Mouse (Mus musculus): ENCODE measurements at regions not wholly inside any gene's neighbourhood (a gene's known extent, or its start where the extent isn't known, plus 50 kb on each side); places are given as distances from the start of the nearest gene placed in this dataset.
"Not testable (repeated sequence)": the region's sequence is repeated elsewhere in the genome, so short reads cannot be mapped to it uniquely, and the experiment has no call there.

DNA sequence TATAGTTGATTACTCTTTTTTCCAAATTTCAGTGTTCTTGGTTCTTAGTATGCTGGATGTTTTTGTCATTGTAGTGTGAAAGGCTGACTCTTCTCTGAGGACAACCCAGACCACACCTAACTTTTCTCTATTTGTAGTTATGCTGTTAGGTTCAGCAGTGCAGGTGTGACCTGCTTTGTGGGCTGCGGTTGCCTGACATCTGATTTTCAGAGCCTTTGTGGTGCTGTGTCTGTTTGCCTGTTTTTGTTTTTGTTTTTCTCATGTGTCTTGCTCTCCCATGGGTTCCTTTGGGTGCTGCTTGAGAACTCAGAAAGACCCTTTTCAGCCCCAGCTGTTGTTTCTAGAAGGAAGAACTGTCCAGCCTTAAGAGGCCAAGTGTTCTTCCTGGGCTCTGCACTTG lies 52.0 kb upstream of the Trpm1 start:
- TF ChIP-seq CTCF (IDR thresholded peaks at IDR 0.05; ENCODE audit: borderline replicate concordance, insufficient read depth, low read depth, low read length) (no peak), POLR2A (IDR thresholded peaks at IDR 0.05; ENCODE audit: borderline replicate concordance, insufficient read depth, low read length) (no peak)
- Histone ChIP-seq H3K27me3 (ENCODE audit: control insufficient read depth, insufficient read depth, low read length) (no peaks in the 10 kb centered on the region), H3K4me1 (ENCODE audit: control insufficient read depth, insufficient read depth, low read length) (no peaks in the 10 kb centered on the region), H3K27ac (ENCODE audit: insufficient read depth, low read length) (no peak overlapping the region), H3K4me3 (replicated peaks; ENCODE audit: insufficient read depth, low read depth, low read length) (no peak overlapping the region)
- 94% methylated on average over 1 of the region's 1 CpGs for WGBS
- no peak for DNase-seq

GRCm38 (mm10) chr7:64099606-64100005 lies 54.0 kb upstream of the Trpm1 start:
- WGBS = 95% methylated on average over 3 of the region's 3 CpGs
- H3K4me3 ChIP-seq (replicated peaks; ENCODE audit: insufficient read depth, low read depth, low read length) = no peak overlapping the region
- H3K4me1 ChIP-seq (ENCODE audit: control insufficient read depth, insufficient read depth, low read length) = no peaks in the 10 kb centered on the region

GRCm38 (mm10) chr7:64090067-64090466 lies 63.6 kb upstream of the Trpm1 start:
- no peak for DNase-seq
- TF ChIP-seq CTCF (IDR thresholded peaks at IDR 0.05; ENCODE audit: borderline replicate concordance, insufficient read depth, low read depth, low read length) (no peak), POLR2A (IDR thresholded peaks at IDR 0.05; ENCODE audit: borderline replicate concordance, insufficient read depth, low read length) (no peak)
- H3K27ac ChIP-seq (ENCODE audit: insufficient read depth, low read length) = no peak overlapping the region
- H3K27me3 ChIP-seq (ENCODE audit: control insufficient read depth, insufficient read depth, low read length) = no peaks in the 10 kb centered on the region
- 79% methylated on average over 1 of the region's 1 CpGs for WGBS
- no peak overlapping the region for H3K4me3 ChIP-seq (replicated peaks; ENCODE audit: insufficient read depth, low read depth, low read length)
- no peaks in the 10 kb centered on the region for H3K4me1 ChIP-seq (ENCODE audit: control insufficient read depth, insufficient read depth, low read length)

More at GRCm38 (mm10) chr7:64099606-64100005, 54.0 kb upstream of the Trpm1 start:
- no peak overlapping the region for H3K27ac ChIP-seq (ENCODE audit: insufficient read depth, low read length)
- no peaks in the 10 kb centered on the region for H3K27me3 ChIP-seq (ENCODE audit: control insufficient read depth, insufficient read depth, low read length)
- DNase-seq = no peak
- TF ChIP-seq POLR2A (IDR thresholded peaks at IDR 0.05; ENCODE audit: borderline replicate concordance, insufficient read depth, low read length) (no peak), CTCF (IDR thresholded peaks at IDR 0.05; ENCODE audit: borderline replicate concordance, insufficient read depth, low read depth, low read length) (no peak)

DNA sequence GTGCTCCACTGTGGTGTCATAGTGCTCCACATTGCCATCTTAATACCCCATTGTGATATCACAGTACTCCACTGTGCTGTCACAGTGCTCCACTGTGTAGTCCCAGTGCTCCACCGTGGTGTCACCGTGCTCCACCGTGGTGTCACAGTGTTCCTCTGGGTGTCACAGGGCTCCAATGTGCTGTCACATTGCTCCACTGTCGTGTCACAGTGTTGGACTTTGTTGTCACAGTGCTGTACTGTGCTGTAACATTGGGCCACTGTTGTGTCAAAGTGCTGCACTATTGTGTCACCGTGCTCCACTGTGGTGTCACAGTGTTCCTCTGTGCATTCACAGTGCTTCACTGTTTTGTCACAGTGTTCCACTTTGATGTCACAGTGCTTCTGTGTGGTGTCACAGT lies 64.6 kb upstream of the Trpm1 start:
- Histone ChIP-seq H3K27me3 (ENCODE audit: control insufficient read depth, insufficient read depth, low read length) (no peaks in the 10 kb centered on the region), H3K27ac (ENCODE audit: insufficient read depth, low read length) (no peak overlapping the region), H3K4me3 (replicated peaks; ENCODE audit: insufficient read depth, low read depth, low read length) (no peak overlapping the region), H3K4me1 (ENCODE audit: control insufficient read depth, insufficient read depth, low read length) (no peaks in the 10 kb centered on the region)
- no peak for DNase-seq
- no peak for TF ChIP-seq POLR2A (IDR thresholded peaks at IDR 0.05; ENCODE audit: borderline replicate concordance, insufficient read depth, low read length)
- TF ChIP-seq CTCF (IDR thresholded peaks at IDR 0.05; ENCODE audit: borderline replicate concordance, insufficient read depth, low read depth, low read length) = no peak
- WGBS = 87% methylated on average over 5 of the region's 5 CpGs

DNA sequence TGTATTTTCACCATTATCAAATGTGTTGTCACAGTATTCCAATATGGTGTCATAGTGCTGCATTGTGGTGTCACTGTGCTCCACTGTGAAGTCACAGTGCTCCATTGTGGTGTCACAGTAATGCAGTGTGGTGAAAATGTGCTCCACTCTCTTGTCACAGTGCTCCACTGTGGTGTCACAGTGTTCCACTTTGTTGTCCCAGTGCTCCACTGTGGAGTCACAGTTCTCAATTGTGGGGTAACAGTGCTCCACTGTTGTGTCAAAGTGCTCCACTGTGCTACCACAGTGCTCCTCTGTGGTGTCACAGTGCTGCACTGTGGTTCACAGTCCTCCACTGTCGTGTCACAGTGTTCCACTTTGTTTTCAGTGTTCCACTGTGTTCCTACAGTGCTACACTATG lies 69.7 kb upstream of the Trpm1 start:
- 70% methylated on average over 1 of the region's 1 CpGs for WGBS
- not testable (repeated sequence) for H3K4me1 ChIP-seq (ENCODE audit: control insufficient read depth, insufficient read depth, low read length); H3K4me3 ChIP-seq (replicated peaks; ENCODE audit: insufficient read depth, low read depth, low read length); DNase-seq; H3K27me3 ChIP-seq (ENCODE audit: control insufficient read depth, insufficient read depth, low read length); H3K27ac ChIP-seq (ENCODE audit: insufficient read depth, low read length)

DNA sequence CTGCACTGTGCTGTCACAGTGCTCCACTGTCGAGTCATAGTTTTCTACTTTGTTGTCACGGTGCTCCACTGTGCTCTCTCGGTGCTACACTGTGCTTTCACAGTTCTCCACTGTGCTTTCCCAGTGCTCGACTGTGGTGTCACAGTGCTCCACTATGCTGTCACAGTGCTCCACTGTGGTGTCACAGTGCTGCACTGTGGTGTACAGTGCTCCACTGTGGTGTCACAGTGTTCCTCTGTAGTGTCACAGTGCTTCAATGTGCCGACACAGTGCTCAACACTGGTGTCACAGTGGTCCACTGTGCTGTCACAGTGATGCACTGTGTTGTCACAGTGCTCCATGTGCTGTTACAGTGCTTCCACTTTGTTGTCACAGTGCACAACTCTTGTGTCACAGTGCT lies 71.0 kb upstream of the Trpm1 start:
- TF ChIP-seq CTCF (IDR thresholded peaks at IDR 0.05; ENCODE audit: borderline replicate concordance, insufficient read depth, low read depth, low read length) (no peak), POLR2A (IDR thresholded peaks at IDR 0.05; ENCODE audit: borderline replicate concordance, insufficient read depth, low read length) (no peak)
- Histone ChIP-seq H3K4me1 (ENCODE audit: control insufficient read depth, insufficient read depth, low read length) (no peaks in the 10 kb centered on the region), H3K27me3 (ENCODE audit: control insufficient read depth, insufficient read depth, low read length) (no peaks in the 10 kb centered on the region), H3K4me3 (replicated peaks; ENCODE audit: insufficient read depth, low read depth, low read length) (no peak overlapping the region), H3K27ac (ENCODE audit: insufficient read depth, low read length) (no peak overlapping the region)
- no peak for DNase-seq
- WGBS = 83% methylated on average over 5 of the region's 5 CpGs

DNA sequence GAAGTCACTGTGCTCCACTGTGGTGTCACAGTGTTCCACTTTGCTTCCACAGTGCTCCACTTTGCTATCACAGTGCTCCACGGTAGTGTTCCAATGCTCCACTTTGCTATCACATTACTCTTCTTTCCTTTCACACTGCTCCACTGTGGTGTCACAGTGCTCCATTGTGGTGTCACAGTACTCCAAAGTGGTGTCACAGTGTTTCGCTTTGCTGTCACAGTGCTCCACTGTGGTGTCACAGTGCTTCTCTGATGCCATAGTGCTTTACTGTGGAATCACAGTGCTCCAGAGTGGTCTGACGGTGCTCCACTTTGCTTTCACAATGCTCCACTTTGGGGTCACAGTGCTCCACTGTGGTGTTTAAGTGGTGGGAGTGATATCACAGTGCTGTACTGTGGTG lies 71.4 kb upstream of the Trpm1 start:
- H3K4me1 ChIP-seq (ENCODE audit: control insufficient read depth, insufficient read depth, low read length) = no peaks in the 10 kb centered on the region
- no peak for DNase-seq
- no peak overlapping the region for H3K27ac ChIP-seq (ENCODE audit: insufficient read depth, low read length)
- H3K27me3 ChIP-seq (ENCODE audit: control insufficient read depth, insufficient read depth, low read length) = no peaks in the 10 kb centered on the region
- TF ChIP-seq CTCF (IDR thresholded peaks at IDR 0.05; ENCODE audit: borderline replicate concordance, insufficient read depth, low read depth, low read length) = no peak
- no peak for TF ChIP-seq POLR2A (IDR thresholded peaks at IDR 0.05; ENCODE audit: borderline replicate concordance, insufficient read depth, low read length)
- no peak overlapping the region for H3K4me3 ChIP-seq (replicated peaks; ENCODE audit: insufficient read depth, low read depth, low read length)
- 94% methylated on average over 3 of the region's 3 CpGs for WGBS

DNA sequence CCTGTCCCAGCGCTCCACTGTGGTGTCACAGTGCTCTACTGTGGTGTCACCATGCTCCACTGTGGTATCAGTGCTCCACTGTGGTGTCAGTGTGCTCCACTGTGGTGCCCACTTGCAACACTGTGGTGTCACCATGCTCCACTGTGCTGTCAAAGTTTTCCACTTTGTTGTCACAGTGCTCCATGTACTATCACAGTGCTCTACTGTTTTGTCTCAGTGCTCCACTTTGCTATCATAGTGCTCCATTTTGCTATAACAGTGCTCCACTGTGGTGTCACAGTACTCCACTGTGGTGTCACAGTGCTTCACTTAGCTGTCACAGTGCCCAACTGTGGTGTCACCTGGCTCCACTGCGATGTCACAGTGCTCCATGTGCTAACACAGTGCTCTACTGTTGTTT lies 72.0 kb upstream of the Trpm1 start:
- no peak for TF ChIP-seq POLR2A (IDR thresholded peaks at IDR 0.05; ENCODE audit: borderline replicate concordance, insufficient read depth, low read length)
- no peak for TF ChIP-seq CTCF (IDR thresholded peaks at IDR 0.05; ENCODE audit: borderline replicate concordance, insufficient read depth, low read depth, low read length)
- H3K4me1 ChIP-seq (ENCODE audit: control insufficient read depth, insufficient read depth, low read length) = no peaks in the 10 kb centered on the region
- no peak overlapping the region for H3K27ac ChIP-seq (ENCODE audit: insufficient read depth, low read length)
- DNase-seq = no peak
- no peak overlapping the region for H3K4me3 ChIP-seq (replicated peaks; ENCODE audit: insufficient read depth, low read depth, low read length)
- H3K27me3 ChIP-seq (ENCODE audit: control insufficient read depth, insufficient read depth, low read length) = no peaks in the 10 kb centered on the region
- 64% methylated on average over 2 of the region's 2 CpGs for WGBS

DNA sequence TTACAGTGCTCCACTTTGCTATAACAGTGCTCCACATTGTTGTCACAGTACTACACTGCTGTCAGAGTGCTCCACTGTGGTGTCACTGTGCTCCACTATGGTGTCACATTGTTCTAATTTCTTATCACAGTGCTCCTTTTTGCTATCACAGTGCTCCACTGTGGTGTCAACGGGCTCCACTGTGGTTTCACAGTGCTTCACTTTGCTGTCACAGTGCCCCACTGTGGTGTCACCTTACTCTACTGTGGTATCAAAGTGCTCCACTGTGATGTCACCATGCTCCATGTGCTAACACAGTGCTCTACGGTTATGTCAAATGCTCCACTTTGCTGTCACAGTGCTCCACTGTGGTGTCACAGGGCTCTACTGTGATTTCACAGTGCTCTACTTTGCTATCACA lies 72.6 kb upstream of the Trpm1 start:
- Histone ChIP-seq H3K4me3 (replicated peaks; ENCODE audit: insufficient read depth, low read depth, low read length) (no peak overlapping the region), H3K27me3 (ENCODE audit: control insufficient read depth, insufficient read depth, low read length) (no peaks in the 10 kb centered on the region), H3K27ac (ENCODE audit: insufficient read depth, low read length) (no peak overlapping the region), H3K4me1 (ENCODE audit: control insufficient read depth, insufficient read depth, low read length) (no peaks in the 10 kb centered on the region)
- DNase-seq = no peak
- WGBS = 86% methylated on average over 2 of the region's 2 CpGs
- TF ChIP-seq POLR2A (IDR thresholded peaks at IDR 0.05; ENCODE audit: borderline replicate concordance, insufficient read depth, low read length) (no peak), CTCF (IDR thresholded peaks at IDR 0.05; ENCODE audit: borderline replicate concordance, insufficient read depth, low read depth, low read length) (no peak)

Data from cerebellum, adult 2 months (tissue).